Mouse (Mus musculus): ENCODE data around the gene Rsph14.
A peak's percentile ranks its signal among the peaks of the same experiment; 100 is the strongest.

Rsph14 gene

GRCm38 (mm10) chr10:75032395-75032794 is at the start of gene Rsph14:
TSS of gene Rsph14 (minus strand) at chr10:75032586.
- peak; percentile 71 to 87 for DNase-seq (ENCODE audit: low spot score in 2 of 2)

- DNase-seq (ENCODE audit: low spot score in 2 of 2), result no peak
Observed at GRCm38 (mm10) chr10:75078174-75079128, 46.1 kb upstream of the Rsph14 start.

GRCm38 (mm10) chr10:75075665-75076064 is 43.3 kb upstream of the Rsph14 start:
- DNase-seq (ENCODE audit: low spot score in 2 of 2), result no peak

GRCm38 (mm10) chr10:75070281-75070976 is 38.0 kb upstream of the Rsph14 start:
- no peak for DNase-seq (ENCODE audit: low spot score in 2 of 2)

- DNase-seq (ENCODE audit: low spot score in 2 of 2), result no peak
Observed at GRCm38 (mm10) chr10:75068624-75069328, 36.4 kb upstream of the Rsph14 start.

- DNase-seq (ENCODE audit: low spot score in 2 of 2), result no peak
Observed at GRCm38 (mm10) chr10:75068086-75068485, 35.7 kb upstream of the Rsph14 start.

GRCm38 (mm10) chr10:75067446-75067845 is 35.1 kb upstream of the Rsph14 start:
- DNase-seq (ENCODE audit: low spot score in 2 of 2), result no peak

GRCm38 (mm10) chr10:75065691-75066090 is 33.3 kb upstream of the Rsph14 start:
- no peak for DNase-seq (ENCODE audit: low spot score in 2 of 2)

GRCm38 (mm10) chr10:75063301-75063965 is 31.0 kb upstream of the Rsph14 start:
- no peak for DNase-seq (ENCODE audit: low spot score in 2 of 2)

- DNase-seq (ENCODE audit: low spot score in 2 of 2), result no peak
Observed at GRCm38 (mm10) chr10:75062621-75063020, 30.2 kb upstream of the Rsph14 start.

- no peak for DNase-seq (ENCODE audit: low spot score in 2 of 2)
Observed at GRCm38 (mm10) chr10:75062189-75062561, 29.8 kb upstream of the Rsph14 start.

GRCm38 (mm10) chr10:75061341-75062188 is 29.2 kb upstream of the Rsph14 start:
- no peak for DNase-seq (ENCODE audit: low spot score in 2 of 2)

GRCm38 (mm10) chr10:75060843-75061235 is 28.5 kb upstream of the Rsph14 start:
- peak in 1 of 2 experiments; percentile 47 for DNase-seq (ENCODE audit: low spot score in 2 of 2)

- DNase-seq (ENCODE audit: low spot score in 2 of 2), result peak; percentile 51 to 73
Observed at GRCm38 (mm10) chr10:75060217-75060842, 27.9 kb upstream of the Rsph14 start, which contains the start of gene Bcr. TSS of gene Bcr (plus strand) at chr10:75060592.

- DNase-seq (ENCODE audit: low spot score in 2 of 2), result peak; percentile 54 to 70
Observed at GRCm38 (mm10) chr10:75059396-75059795, 27.0 kb upstream of the Rsph14 start.

GRCm38 (mm10) chr10:75058761-75059395 is 26.5 kb upstream of the Rsph14 start:
- DNase-seq (ENCODE audit: low spot score in 2 of 2), result no peak

- DNase-seq (ENCODE audit: low spot score in 2 of 2), result no peak
Observed at GRCm38 (mm10) chr10:75058336-75058735, 25.9 kb upstream of the Rsph14 start.

- DNase-seq (ENCODE audit: low spot score in 2 of 2), result no peak
Observed at GRCm38 (mm10) chr10:75056255-75056654, 23.9 kb upstream of the Rsph14 start.

GRCm38 (mm10) chr10:75055672-75056071 is 23.3 kb upstream of the Rsph14 start:
- DNase-seq (ENCODE audit: low spot score in 2 of 2), result no peak

- DNase-seq (ENCODE audit: low spot score in 2 of 2), result no peak
Observed at GRCm38 (mm10) chr10:75054125-75054524, 21.7 kb upstream of the Rsph14 start.

Data from cerebellum, postnatal 4 days (tissue).